Mouse (Mus musculus) bone marrow macrophage, adult 2 months (primary cell): ENCODE measurements around the gene Mad2l1bp.

Source experiments
- CTCF ChIP-seq: IDR thresholded peaks from 2 replicates; pipeline ENCODE4 v1.5.1; 2012; ENCODE audit warnings: low read depth, mild to moderate bottlenecking, low read length, moderate library complexity
- POLR2A ChIP-seq: IDR thresholded peaks from 2 replicates; pipeline ENCODE4 v1.6.1; 2012; ENCODE audit warnings: mild to moderate bottlenecking, low read depth, low read length, borderline replicate concordance

DNA sequence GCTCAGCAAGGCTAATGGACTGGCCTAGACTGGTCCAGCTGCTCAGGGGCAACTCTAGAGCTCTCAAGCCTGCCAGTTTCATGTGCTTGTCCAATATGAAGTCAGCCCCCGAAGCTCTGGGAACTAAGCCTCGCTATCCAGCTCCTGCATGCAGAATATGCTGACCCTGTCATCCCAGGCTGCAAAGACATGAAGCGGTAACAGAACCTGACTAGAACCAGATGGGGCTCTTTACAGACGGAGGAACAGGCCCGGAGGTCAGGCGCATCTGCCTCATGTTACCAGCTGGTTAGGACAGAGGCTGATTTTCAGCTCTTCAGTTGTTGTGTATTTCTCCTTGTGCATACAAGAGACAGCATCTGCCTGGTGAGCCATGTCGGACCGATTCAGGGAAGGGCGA lies 51.4 kb downstream of the Mad2l1bp start:
- TF ChIP-seq CTCF, result no peak
- TF ChIP-seq POLR2A, result no peak
